Mouse (Mus musculus): ENCODE data around the gene Gm20388. TPM values are rescaled to one million over a fixed set of nuclear protein-coding genes. Genes with fewer than 3 reads are reported as not detected.

The Gm20388 gene
- total RNA-seq, 2 experiments from 2014 or later = 6.8 to 7.8 TPM

GRCm38 (mm10) chr8:123643330-123644051 lies 3732.8 kb downstream of the Gm20388 start:
- DNase-seq = no peak
- intact Hi-C loops (cut with DNase I) = no loop called here

- intact Hi-C loops (cut with DNase I) = no loop called here
- DNase-seq = no peak
These were observed 3734.6 kb downstream of the Gm20388 start for GRCm38 (mm10) chr8:123645229-123645628.

- intact Hi-C loops (cut with DNase I) = no loop called here
- DNase-seq = no peak
These were observed 3737.9 kb downstream of the Gm20388 start for GRCm38 (mm10) chr8:123648245-123649170.

GRCm38 (mm10) chr8:123649483-123649882 lies 3738.8 kb downstream of the Gm20388 start:
- DNase-seq = no peak
- intact Hi-C loops (cut with DNase I) = no loop called here

GRCm38 (mm10) chr8:123651390-123652098 lies 3740.9 kb downstream of the Gm20388 start:
- intact Hi-C loops (cut with DNase I) = loop anchor here (2.0 kb wide), 2 partner anchors 115 to 131 kb away; no protein-coding TSS in a partner anchor

GRCm38 (mm10) chr8:123652641-123653040 lies 3742.0 kb downstream of the Gm20388 start:
- intact Hi-C loops (cut with DNase I) = loop anchor here (2.0 kb wide), 1 partner anchor 130 kb away; no protein-coding TSS in a partner anchor
- no peak for DNase-seq

More at GRCm38 (mm10) chr8:123651390-123652098, 3740.9 kb downstream of the Gm20388 start:
- DNase-seq = no peak

- peak; percentile 82 to 92 for DNase-seq
- intact Hi-C loops (cut with DNase I) = loop anchor here (2.0 kb wide), 1 partner anchor 129 kb away; no protein-coding TSS in a partner anchor
These were observed 3742.8 kb downstream of the Gm20388 start, which contains the start of gene Rhou for GRCm38 (mm10) chr8:123653308-123653993. Gene Rhou, plus strand, starts transcription at chr8:123653929.

- peak; percentile 40 to 55 for DNase-seq
These were observed 3743.4 kb downstream of the Gm20388 start for GRCm38 (mm10) chr8:123653994-123654569.

GRCm38 (mm10) chr8:123654763-123655162 lies 3744.1 kb downstream of the Gm20388 start:
- no peak for DNase-seq
- intact Hi-C loops (cut with DNase I) = no loop called here

More at GRCm38 (mm10) chr8:123653994-123654569, 3743.4 kb downstream of the Gm20388 start:
- intact Hi-C loops (cut with DNase I) = loop anchor here (2.0 kb wide), 1 partner anchor 129 kb away; no protein-coding TSS in a partner anchor

GRCm38 (mm10) chr8:123655351-123655779 lies 3744.7 kb downstream of the Gm20388 start:
- no peak for DNase-seq
- intact Hi-C loops (cut with DNase I) = no loop called here

- no peak for DNase-seq
- intact Hi-C loops (cut with DNase I) = no loop called here
These were observed 3747.2 kb downstream of the Gm20388 start for GRCm38 (mm10) chr8:123657826-123658225.

- no peak for DNase-seq
- intact Hi-C loops (cut with DNase I) = no loop called here
These were observed 3748.9 kb downstream of the Gm20388 start for GRCm38 (mm10) chr8:123659469-123660057.

- DNase-seq = no peak
- intact Hi-C loops (cut with DNase I) = no loop called here
These were observed 3750.9 kb downstream of the Gm20388 start for GRCm38 (mm10) chr8:123661515-123661914.

- intact Hi-C loops (cut with DNase I) = no loop called here
- DNase-seq = no peak
These were observed 3754.9 kb downstream of the Gm20388 start for GRCm38 (mm10) chr8:123665580-123665979.

- intact Hi-C loops (cut with DNase I) = no loop called here
- no peak for DNase-seq
These were observed 3756.2 kb downstream of the Gm20388 start for GRCm38 (mm10) chr8:123666832-123667231.

- intact Hi-C loops (cut with DNase I) = no loop called here
- no peak for DNase-seq
These were observed 3758.0 kb downstream of the Gm20388 start for GRCm38 (mm10) chr8:123668681-123669080.

- DNase-seq = no peak
- intact Hi-C loops (cut with DNase I) = no loop called here
These were observed 3760.1 kb downstream of the Gm20388 start for GRCm38 (mm10) chr8:123670766-123671165.

- DNase-seq = no peak
- intact Hi-C loops (cut with DNase I) = no loop called here
These were observed 3760.8 kb downstream of the Gm20388 start for GRCm38 (mm10) chr8:123671454-123671853.

GRCm38 (mm10) chr8:123672648-123673047 lies 3762.0 kb downstream of the Gm20388 start:
- intact Hi-C loops (cut with DNase I) = no loop called here
- no peak for DNase-seq
